ENCODE assay signal across 24 mouse cellular contexts in genomic region chr11:37582236-37582635, GRCm38 (mm10).
DNase-seq lines count a peak whose midpoint lies in the region; ATAC-seq and TF ChIP-seq lines count a peak whose summit lies in the region.
"Had no signal": no experiment of that assay in that cellular context is flagged by ENCODE, and none has a peak within 500 bp of the region (broad histone marks: within the 10 kb centered on the region; RNA-seq: fewer than 3 reads in every experiment).

No protein-coding gene starts in this region.

- H3K4me3 ChIP-seq in forebrain, embryonic 13.5 days = no peak overlapping the region
- H3K4me3 ChIP-seq in forebrain, postnatal 0 days (ENCODE audit: low read depth, low read length) = no peak overlapping the region
- no peak overlapping the region for H3K4me3 ChIP-seq in forebrain, embryonic 16.5 days (replicated peaks; ENCODE audit: low read length)
- H3K4me3 ChIP-seq in forebrain, embryonic 10.5 days = no peak overlapping the region
- H3K4me3 ChIP-seq: embryonic facial prominence, embryonic 13.5 days; embryonic facial prominence, embryonic 15.5 days; erythroblast, embryonic 14.5 days had no signal

- H3K9ac ChIP-seq in forebrain, embryonic 13.5 days = no peak overlapping the region
- H3K9ac ChIP-seq in forebrain, postnatal 0 days = no peak overlapping the region
- H3K9ac ChIP-seq in forebrain, embryonic 16.5 days (replicated peaks; ENCODE audit: low read depth, low read length) = no peak overlapping the region
- H3K9ac ChIP-seq: embryonic facial prominence, embryonic 13.5 days; embryonic facial prominence, embryonic 15.5 days had no signal

- no peaks in the 10 kb centered on the region for H3K36me3 ChIP-seq in forebrain, embryonic 13.5 days (ENCODE audit: poor library complexity, severe bottlenecking)
- H3K36me3 ChIP-seq in forebrain, postnatal 0 days (ENCODE audit: insufficient read depth) = no peaks in the 10 kb centered on the region
- no peaks in the 10 kb centered on the region for H3K36me3 ChIP-seq in forebrain, embryonic 16.5 days (ENCODE audit: control insufficient read depth, insufficient read depth)
- no peaks in the 10 kb centered on the region for H3K36me3 ChIP-seq in forebrain, embryonic 10.5 days (replicated peaks)
- H3K36me3 ChIP-seq: embryonic facial prominence, embryonic 13.5 days; embryonic facial prominence, embryonic 15.5 days; G1E had no signal

- TF ChIP-seq POLR2A in brain, embryonic 14.5 days (IDR thresholded peaks at IDR 0.05; ENCODE audit: borderline replicate concordance, extremely low read depth, insufficient read depth, insufficient read length, poor library complexity, severe bottlenecking) = no peak

- no peak for DNase-seq in forebrain, postnatal 0 days
- DNase-seq in forebrain, embryonic 10.5 days (ENCODE audit: extremely low spot score, low spot score) = no peak
- peak; percentile 4 for DNase-seq in Muller cell, postnatal 12 days (ENCODE audit: inconsistent ontology term)
- peak; percentile 68 for DNase-seq in brain, embryonic 14.5 days (ENCODE audit: low read depth)
- no peak for DNase-seq in layer of hippocampus, adult 18-20 months (ENCODE audit: low spot score in 2 of 2)
- DNase-seq in kidney, adult 11 months = no peak
- DNase-seq: adrenal gland, adult 2 months; adrenal gland, postnatal 10 days; adrenal gland, postnatal 25 days; B cell, adult 2 months; cerebellum, adult 11-12 months; cerebellum, adult 2 months; cerebellum, adult 9-10 months; cerebellum, postnatal 10 days; cerebellum, postnatal 25 days; embryo, embryonic 11 days had no signal

- H3K27me3 ChIP-seq in forebrain, embryonic 13.5 days = no peaks in the 10 kb centered on the region
- no peaks in the 10 kb centered on the region for H3K27me3 ChIP-seq in forebrain, postnatal 0 days (ENCODE audit: insufficient read depth, low read length)
- no peaks in the 10 kb centered on the region for H3K27me3 ChIP-seq in forebrain, embryonic 16.5 days (replicated peaks; ENCODE audit: control insufficient read depth, insufficient read depth, low read length)
- no peaks in the 10 kb centered on the region for H3K27me3 ChIP-seq in forebrain, embryonic 10.5 days (ENCODE audit: poor library complexity, severe bottlenecking)
- H3K27me3 ChIP-seq: CH12.LX; embryonic facial prominence, embryonic 13.5 days; embryonic facial prominence, embryonic 15.5 days had no signal

- no peak overlapping the region for H3K4me2 ChIP-seq in forebrain, embryonic 13.5 days
- H3K4me2 ChIP-seq in forebrain, postnatal 0 days (ENCODE audit: low read depth) = no peak overlapping the region
- no peak overlapping the region for H3K4me2 ChIP-seq in forebrain, embryonic 16.5 days (ENCODE audit: low read length)
- H3K4me2 ChIP-seq: embryonic facial prominence, embryonic 13.5 days; embryonic facial prominence, embryonic 15.5 days had no signal

- no peaks in the 10 kb centered on the region for H3K9me3 ChIP-seq in forebrain, embryonic 13.5 days (replicated peaks)
- H3K9me3 ChIP-seq in forebrain, postnatal 0 days (ENCODE audit: low read length) = no peaks in the 10 kb centered on the region
- no peaks in the 10 kb centered on the region for H3K9me3 ChIP-seq in forebrain, embryonic 16.5 days (ENCODE audit: control insufficient read depth, low read length)
- no peaks in the 10 kb centered on the region for H3K9me3 ChIP-seq in forebrain, embryonic 10.5 days
- H3K9me3 ChIP-seq: embryonic facial prominence, embryonic 13.5 days; embryonic facial prominence, embryonic 15.5 days; G1E had no signal

- WGBS in forebrain, embryonic 13.5 days = 42% methylated on average over 2 of the region's 2 CpGs
- 17% methylated on average over 2 of the region's 2 CpGs for WGBS in forebrain, postnatal 0 days
- 27% methylated on average over 2 of the region's 2 CpGs for WGBS in forebrain, embryonic 16.5 days
- WGBS in forebrain, embryonic 10.5 days = 83% methylated on average over 2 of the region's 2 CpGs

- peaks cover 6% of the 10 kb centered on the region; the same call in 1 of the 2 replicates for H3K4me1 ChIP-seq in forebrain, embryonic 13.5 days
- no peaks in the 10 kb centered on the region for H3K4me1 ChIP-seq in forebrain, postnatal 0 days (ENCODE audit: insufficient read depth)
- no peaks in the 10 kb centered on the region for H3K4me1 ChIP-seq in forebrain, embryonic 16.5 days (replicated peaks; ENCODE audit: control insufficient read depth, insufficient read depth, low read length)
- H3K4me1 ChIP-seq in forebrain, embryonic 10.5 days = no peaks in the 10 kb centered on the region
- H3K4me1 ChIP-seq: embryonic facial prominence, embryonic 13.5 days; embryonic facial prominence, embryonic 15.5 days had no signal

- ATAC-seq in forebrain, embryonic 13.5 days = peak; percentile 45; the same call in 1 of the 2 replicates
- no peak for ATAC-seq in forebrain, postnatal 0 days
- 0 out of 2 replicates have a peak, but pooled peaks have one; percentile 38 for ATAC-seq in forebrain, embryonic 16.5 days
- ATAC-seq: CD4-positive, CD25-positive, alpha-beta regulatory T cell, adult 4 months had no signal

- no peak for TF ChIP-seq CTCF in forebrain, postnatal 0 days (IDR thresholded peaks at IDR 0.05; ENCODE audit: low read depth)
- TF ChIP-seq CTCF in brain, embryonic 14.5 days (IDR thresholded peaks at IDR 0.05; ENCODE audit: borderline replicate concordance, extremely low read depth, insufficient read depth, insufficient read length) = no peak

- H3K27ac ChIP-seq in forebrain, embryonic 13.5 days = no peak overlapping the region
- H3K27ac ChIP-seq in forebrain, postnatal 0 days (ENCODE audit: low read depth, low read length) = no peak overlapping the region
- H3K27ac ChIP-seq in forebrain, embryonic 16.5 days (ENCODE audit: low read length) = no peak overlapping the region
- no peak overlapping the region for H3K27ac ChIP-seq in forebrain, embryonic 10.5 days
- H3K27ac ChIP-seq: embryonic facial prominence, embryonic 13.5 days; embryonic facial prominence, embryonic 15.5 days had no signal

Comparison
In these comparisons a context has a peak if more than half of its experiments do, and no peak if none do; other contexts are left out.
1. DNase-seq: peak in Muller cell, postnatal 12 days (single experiment) and brain, embryonic 14.5 days (single experiment); none in forebrain, postnatal 0 days (single experiment), forebrain, embryonic 10.5 days (single experiment), layer of hippocampus, adult 18-20 months (0 of 2) and kidney, adult 11 months (single experiment).